Mouse (Mus musculus): Measurements from ENCODE around the gene Aqp1. TPM values are rescaled to one million over a fixed set of nuclear protein-coding genes. Genes with fewer than 3 reads are reported as not detected.
A peak's percentile ranks its signal among the peaks of the same experiment; 100 is the strongest.

Aqp1 gene
- 12.3 and 60.0 TPM in 2 replicates for total RNA-seq (2017)

GRCm38 (mm10) chr6:55335989-55336514, at the start of gene Aqp1:
TSS of gene Aqp1 (plus strand) at chr6:55336432.
- ATAC-seq (replicated peaks in 1 of 2; ENCODE audit: insufficient read depth in 1 of 2, low FRiP score in 2 of 2, low TSS enrichment in 1 of 2, low read depth in 1 of 2, poor library complexity in 2 of 2, severe bottlenecking in 2 of 2) = peak; percentile 77 to 78

- no peak for ATAC-seq (replicated peaks in 1 of 2; ENCODE audit: insufficient read depth in 1 of 2, low FRiP score in 2 of 2, low TSS enrichment in 1 of 2, low read depth in 1 of 2, poor library complexity in 2 of 2, severe bottlenecking in 2 of 2)
Observed at GRCm38 (mm10) chr6:55288007-55288602, 48.1 kb upstream of the Aqp1 start.

DNA sequence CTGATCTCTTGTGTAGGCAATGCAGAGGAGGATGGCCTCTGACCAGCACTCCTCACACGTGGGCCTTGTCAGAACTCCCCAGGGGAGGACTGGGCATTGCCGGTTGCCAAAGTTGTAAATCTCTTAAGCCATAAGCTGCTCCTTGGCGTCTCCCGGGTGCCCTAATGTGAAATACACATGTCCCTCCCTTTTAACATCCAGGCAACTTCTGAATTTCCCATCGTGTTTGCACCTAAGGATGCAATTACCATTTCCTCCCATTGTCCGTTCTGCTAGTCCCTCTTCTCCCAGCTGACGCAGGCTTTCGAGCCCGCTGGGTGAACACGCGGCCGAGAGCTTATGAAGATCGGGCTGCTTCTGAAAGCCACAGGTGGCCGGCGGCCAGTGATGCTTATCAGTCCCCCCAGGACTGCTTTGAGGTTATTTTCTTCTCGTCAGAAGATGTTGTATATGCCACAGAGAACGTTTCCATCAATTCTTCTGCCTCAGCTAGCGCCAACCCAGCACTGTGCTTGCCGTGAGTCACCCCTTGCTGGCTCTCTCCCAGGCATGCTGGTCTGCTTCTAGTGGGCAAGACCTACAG, 41.6 kb upstream of the Aqp1 start:
- ATAC-seq (replicated peaks in 1 of 2; ENCODE audit: insufficient read depth in 1 of 2, low FRiP score in 2 of 2, low TSS enrichment in 1 of 2, low read depth in 1 of 2, poor library complexity in 2 of 2, severe bottlenecking in 2 of 2) = peak; percentile 68 to 74

DNA sequence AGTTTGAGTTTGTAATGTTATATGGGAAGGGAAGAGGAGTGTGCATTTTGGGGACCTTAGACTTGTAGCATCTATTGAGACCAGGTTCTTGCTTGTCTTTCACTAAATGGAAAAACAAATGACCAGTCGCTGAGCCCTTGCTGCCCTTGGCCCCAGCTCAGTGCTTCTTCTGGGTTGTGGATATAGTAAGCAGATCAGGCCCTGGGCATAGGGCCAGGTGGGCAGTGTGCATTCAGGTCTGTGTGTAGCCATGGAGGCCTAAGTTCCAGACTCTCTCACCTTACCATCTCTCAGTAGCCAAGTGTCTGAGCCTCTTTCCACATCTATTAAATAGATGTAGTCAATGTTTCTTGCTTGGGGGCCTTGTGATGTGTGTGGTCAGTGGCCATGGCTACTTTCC, 40.9 kb upstream of the Aqp1 start:
- ATAC-seq (replicated peaks in 1 of 2; ENCODE audit: insufficient read depth in 1 of 2, low FRiP score in 2 of 2, low TSS enrichment in 1 of 2, low read depth in 1 of 2, poor library complexity in 2 of 2, severe bottlenecking in 2 of 2) = no peak

DNA sequence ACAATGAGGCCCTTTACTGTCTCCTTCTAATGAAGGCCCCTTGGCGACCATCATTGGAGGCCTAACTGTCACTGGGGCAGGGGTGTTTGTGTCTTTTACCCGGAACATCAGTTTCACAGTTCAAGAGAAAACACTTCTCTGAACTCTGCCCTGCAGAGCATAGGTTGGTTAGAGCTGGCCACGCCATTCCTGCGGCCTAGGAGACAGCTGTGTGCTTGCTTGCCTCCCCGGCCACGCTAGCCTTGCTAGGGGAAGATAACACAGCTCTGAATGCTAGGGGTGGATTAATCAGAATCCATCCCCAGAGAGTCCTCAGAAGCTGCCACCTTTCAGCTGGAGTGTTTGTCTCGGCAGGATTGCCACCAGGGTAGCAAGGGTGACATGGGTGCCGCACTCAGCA, 36.8 kb upstream of the Aqp1 start:
- ATAC-seq (replicated peaks in 1 of 2; ENCODE audit: insufficient read depth in 1 of 2, low FRiP score in 2 of 2, low TSS enrichment in 1 of 2, low read depth in 1 of 2, poor library complexity in 2 of 2, severe bottlenecking in 2 of 2) = no peak

DNA sequence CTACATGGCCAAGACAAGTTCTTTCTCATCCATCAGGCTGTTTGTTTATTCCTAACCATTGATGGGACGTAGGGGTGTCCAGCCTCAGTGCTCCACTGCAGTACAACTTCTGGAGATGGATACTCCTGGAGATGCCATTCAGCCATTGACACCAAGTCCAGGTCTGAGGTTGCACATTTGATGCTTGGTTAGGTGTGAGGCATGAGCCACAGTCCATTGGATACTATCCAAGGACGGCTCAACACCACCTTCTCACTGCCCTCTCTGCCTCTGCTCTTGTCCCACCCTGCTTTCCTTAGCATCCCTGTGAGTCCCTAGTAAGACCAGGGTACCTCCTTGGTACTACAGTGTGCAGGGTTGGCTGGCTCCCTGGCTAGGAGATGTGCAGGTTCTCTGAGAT, 36.3 kb upstream of the Aqp1 start:
- ATAC-seq (replicated peaks in 1 of 2; ENCODE audit: insufficient read depth in 1 of 2, low FRiP score in 2 of 2, low TSS enrichment in 1 of 2, low read depth in 1 of 2, poor library complexity in 2 of 2, severe bottlenecking in 2 of 2) = no peak

DNA sequence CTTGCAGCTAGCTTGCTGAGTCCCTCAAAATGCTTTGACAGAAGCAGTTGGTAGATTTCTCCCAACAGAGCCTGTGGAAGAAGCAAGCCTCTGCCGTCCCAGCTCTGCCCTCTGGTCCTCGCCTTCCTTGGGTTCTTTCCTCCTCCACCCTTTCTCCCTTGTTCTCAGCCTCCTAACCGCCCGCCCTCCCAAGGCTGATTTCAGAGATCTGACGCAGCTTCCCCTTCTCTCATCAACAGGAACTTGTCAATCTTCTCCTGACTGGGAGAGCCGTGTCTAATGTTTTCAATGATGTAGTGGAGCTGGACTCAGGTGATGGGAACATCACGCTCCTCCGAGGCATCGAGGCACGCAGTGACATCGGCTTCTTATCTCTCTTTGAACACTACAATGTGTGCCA, 35.5 kb upstream of the Aqp1 start:
- ATAC-seq (replicated peaks in 1 of 2; ENCODE audit: insufficient read depth in 1 of 2, low FRiP score in 2 of 2, low TSS enrichment in 1 of 2, low read depth in 1 of 2, poor library complexity in 2 of 2, severe bottlenecking in 2 of 2) = no peak

- ATAC-seq (replicated peaks in 1 of 2; ENCODE audit: insufficient read depth in 1 of 2, low FRiP score in 2 of 2, low TSS enrichment in 1 of 2, low read depth in 1 of 2, poor library complexity in 2 of 2, severe bottlenecking in 2 of 2) = no peak
Observed at GRCm38 (mm10) chr6:55310179-55310578, 26.1 kb upstream of the Aqp1 start.

DNA sequence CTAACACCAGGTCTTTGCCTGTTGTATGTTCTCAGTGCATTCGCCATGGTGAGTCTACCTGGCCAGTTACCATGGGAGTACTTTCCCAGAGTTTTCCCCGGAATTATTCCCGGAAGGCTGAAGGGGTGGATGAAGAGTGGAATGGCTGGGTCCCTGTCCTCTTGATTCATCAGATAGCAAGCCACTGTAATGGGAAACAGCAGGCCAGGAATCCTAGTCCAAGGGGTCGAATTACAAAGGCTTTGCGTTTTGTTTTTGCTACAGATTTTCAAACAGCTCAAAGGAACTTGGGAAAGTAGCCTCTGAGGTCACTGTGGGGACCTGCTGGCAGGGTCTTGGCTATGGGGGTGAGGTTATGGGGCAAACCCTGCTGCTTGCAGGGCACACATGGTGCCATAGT, 24.3 kb upstream of the Aqp1 start:
- no peak for ATAC-seq (replicated peaks in 1 of 2; ENCODE audit: insufficient read depth in 1 of 2, low FRiP score in 2 of 2, low TSS enrichment in 1 of 2, low read depth in 1 of 2, poor library complexity in 2 of 2, severe bottlenecking in 2 of 2)

GRCm38 (mm10) chr6:55313893-55314292, 22.3 kb upstream of the Aqp1 start:
- no peak for ATAC-seq (replicated peaks in 1 of 2; ENCODE audit: insufficient read depth in 1 of 2, low FRiP score in 2 of 2, low TSS enrichment in 1 of 2, low read depth in 1 of 2, poor library complexity in 2 of 2, severe bottlenecking in 2 of 2)

DNA sequence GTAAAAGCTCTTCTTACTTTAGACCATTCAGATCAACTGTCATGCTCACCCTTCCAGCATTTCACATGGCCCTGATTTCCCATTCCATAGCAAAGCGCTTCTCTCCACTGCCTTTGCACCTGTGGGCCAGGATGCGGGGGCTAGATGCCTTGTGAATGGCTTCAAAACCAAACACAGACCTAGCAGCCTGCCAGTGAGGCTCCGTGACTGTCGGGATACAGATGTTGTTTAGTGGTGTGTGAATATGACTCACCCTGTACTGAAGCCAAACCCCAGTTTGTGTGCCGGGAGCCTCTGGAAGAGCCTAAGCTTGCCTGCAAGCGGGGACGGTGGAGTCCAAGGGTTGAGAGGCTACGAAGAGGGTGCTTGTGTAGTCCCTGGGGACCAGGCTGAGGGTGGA, 21.6 kb upstream of the Aqp1 start:
- no peak for ATAC-seq (replicated peaks in 1 of 2; ENCODE audit: insufficient read depth in 1 of 2, low FRiP score in 2 of 2, low TSS enrichment in 1 of 2, low read depth in 1 of 2, poor library complexity in 2 of 2, severe bottlenecking in 2 of 2)

GRCm38 (mm10) chr6:55318597-55318996, 17.6 kb upstream of the Aqp1 start:
- no peak for ATAC-seq (replicated peaks in 1 of 2; ENCODE audit: insufficient read depth in 1 of 2, low FRiP score in 2 of 2, low TSS enrichment in 1 of 2, low read depth in 1 of 2, poor library complexity in 2 of 2, severe bottlenecking in 2 of 2)

- ATAC-seq (replicated peaks in 1 of 2; ENCODE audit: insufficient read depth in 1 of 2, low FRiP score in 2 of 2, low TSS enrichment in 1 of 2, low read depth in 1 of 2, poor library complexity in 2 of 2, severe bottlenecking in 2 of 2) = no peak
Observed at GRCm38 (mm10) chr6:55319585-55320551, 16.4 kb upstream of the Aqp1 start.

- ATAC-seq (replicated peaks in 1 of 2; ENCODE audit: insufficient read depth in 1 of 2, low FRiP score in 2 of 2, low TSS enrichment in 1 of 2, low read depth in 1 of 2, poor library complexity in 2 of 2, severe bottlenecking in 2 of 2) = no peak
Observed at GRCm38 (mm10) chr6:55320894-55321293, 15.3 kb upstream of the Aqp1 start.

DNA sequence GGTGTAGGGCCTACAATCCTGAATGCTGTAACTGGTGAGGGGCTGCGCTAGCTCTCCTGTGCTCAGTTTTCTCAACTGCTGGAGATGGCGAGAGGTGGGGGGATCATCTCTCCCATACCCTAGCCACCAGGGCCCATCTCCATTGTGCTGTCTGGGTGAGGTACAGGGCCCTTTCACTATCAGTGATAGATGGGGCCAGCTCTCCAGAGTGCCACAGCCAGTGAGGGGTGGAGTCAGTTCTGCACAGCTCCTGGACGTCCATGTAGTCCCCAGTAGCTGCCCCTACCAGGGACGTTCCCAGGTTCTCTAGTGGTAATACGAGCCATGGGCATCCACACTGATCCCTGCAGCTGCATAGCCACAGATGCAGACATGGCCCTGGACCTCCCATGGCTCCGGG, 14.7 kb upstream of the Aqp1 start:
- no peak for ATAC-seq (replicated peaks in 1 of 2; ENCODE audit: insufficient read depth in 1 of 2, low FRiP score in 2 of 2, low TSS enrichment in 1 of 2, low read depth in 1 of 2, poor library complexity in 2 of 2, severe bottlenecking in 2 of 2)

DNA sequence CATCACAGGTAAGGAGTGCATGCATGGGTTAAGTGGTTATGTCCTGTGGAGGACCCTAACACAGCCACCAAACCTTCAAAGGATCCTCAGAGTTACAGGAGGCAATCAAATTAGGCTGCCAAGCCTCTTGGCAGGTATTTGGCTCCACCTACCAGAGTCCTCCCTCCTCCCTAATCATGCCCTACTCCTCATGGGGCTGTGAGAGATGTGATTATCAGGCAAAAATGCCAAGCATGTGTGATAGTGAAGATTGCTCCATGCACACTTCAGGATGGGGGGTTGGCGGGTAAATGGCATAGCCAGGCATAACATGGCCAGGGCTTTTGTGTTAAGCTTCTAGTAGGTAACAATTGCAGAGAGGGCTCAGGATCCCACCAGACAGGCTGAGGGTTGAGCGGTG, 13.3 kb upstream of the Aqp1 start:
- ATAC-seq (replicated peaks in 1 of 2; ENCODE audit: insufficient read depth in 1 of 2, low FRiP score in 2 of 2, low TSS enrichment in 1 of 2, low read depth in 1 of 2, poor library complexity in 2 of 2, severe bottlenecking in 2 of 2) = no peak

- peak; percentile 9 to 40; a peak in 1 of 4 replicates for ATAC-seq (replicated peaks in 1 of 2; ENCODE audit: insufficient read depth in 1 of 2, low FRiP score in 2 of 2, low TSS enrichment in 1 of 2, low read depth in 1 of 2, poor library complexity in 2 of 2, severe bottlenecking in 2 of 2)
Observed at GRCm38 (mm10) chr6:55323908-55324634, 12.2 kb upstream of the Aqp1 start.
